ENCODE assay signal across 13 mouse cellular contexts in the genomic region with DNA sequence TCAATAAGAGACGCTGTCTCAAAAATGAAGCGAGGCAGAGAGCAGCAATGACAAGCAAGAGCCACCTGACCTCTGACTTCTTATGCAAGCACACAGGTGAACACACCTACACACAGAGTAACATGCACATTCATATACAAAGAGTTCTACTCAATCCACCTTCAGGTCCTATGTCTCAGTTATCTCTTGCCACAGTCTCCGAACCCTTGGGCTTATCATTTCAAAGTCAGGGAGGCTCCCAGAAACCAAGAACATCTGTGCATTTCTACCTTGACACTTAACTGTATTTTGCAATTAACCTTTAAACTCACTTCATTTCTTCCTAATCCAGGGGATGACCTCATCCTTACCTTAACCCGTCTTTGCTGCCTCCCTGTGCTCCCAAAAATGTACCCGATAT.
"Had no signal": no experiment of that assay in that cellular context is flagged by ENCODE, and none has a peak within 500 bp of the region (broad histone marks: within the 10 kb centered on the region; RNA-seq: fewer than 3 reads in every experiment).

No protein-coding gene starts in this region.

- ATAC-seq: intestine, postnatal 0 days had no signal

- H3K9ac ChIP-seq: lung, embryonic 14.5 days; midbrain, embryonic 12.5 days had no signal

- DNase-seq: kidney, adult 8-10 months; kidney, postnatal 25 days; lung, embryonic 14.5 days; lung, postnatal 10 days; lung, postnatal 4 days; right cerebral cortex, adult 18-20 months; thymus, adult 18-20 months; thymus, postnatal 14 days had no signal

- H3K9me3 ChIP-seq: limb, embryonic 10.5 days; midbrain, embryonic 12.5 days had no signal

- H3K27ac ChIP-seq: limb, embryonic 10.5 days; midbrain, embryonic 12.5 days; stomach, postnatal 0 days had no signal

- H3K36me3 ChIP-seq: limb, embryonic 10.5 days; midbrain, embryonic 12.5 days had no signal

- H3K4me3 ChIP-seq: limb, embryonic 10.5 days; megakaryocyte, embryonic 14.5 days; midbrain, embryonic 12.5 days had no signal

- H3K4me2 ChIP-seq: lung, embryonic 14.5 days; midbrain, embryonic 12.5 days had no signal
